Mouse (Mus musculus) liver, adult 2 months (tissue): ENCODE results near the gene Tas2r120. TPM values are rescaled to one million over a fixed set of nuclear protein-coding genes. Genes with fewer than 3 reads are reported as not detected.
A peak's percentile ranks its signal among the peaks of the same experiment; 100 is the strongest.
"Not testable (repeated sequence)": the region's sequence is repeated elsewhere in the genome, so short reads cannot be mapped to it uniquely, and the experiment has no call there.

Experiments
- DNase-seq: peaks from one replicate; pipeline ENCODE4 v3.0.0-alpha.2; 2011; ENCODE audit warnings: low read depth, low spot score; ENCODE audit errors: extremely low read depth
- H3K27ac ChIP-seq: fragments of 200-500 bp; replicated peaks from 2 replicates; pipeline ENCODE4 v1.5.1; 2012; ENCODE audit warnings: low read depth, mild to moderate bottlenecking, control low read depth, inconsistent platforms, low read length; ENCODE audit not compliant: insufficient read depth
- H3K27me3 ChIP-seq: fragments of 200-500 bp; 2 replicates; pipeline ENCODE4 v1.6.1; 2012; ENCODE audit warnings: mild to moderate bottlenecking, moderate library complexity, low read length, inconsistent platforms; ENCODE audit not compliant: control insufficient read depth, insufficient read depth
- H3K36me3 ChIP-seq: fragments of 200-500 bp; 2 replicates; pipeline ENCODE4 v1.6.1; 2012; ENCODE audit warnings: low read length, inconsistent platforms; ENCODE audit not compliant: control insufficient read depth, insufficient read depth
- H3K4me1 ChIP-seq: fragments of 200-500 bp; 2 replicates; pipeline ENCODE4 v1.6.1; 2011; ENCODE audit warnings: low read length; ENCODE audit not compliant: control insufficient read depth, insufficient read depth
- H3K4me3 ChIP-seq: fragments of 200-500 bp; 2 replicates; pipeline ENCODE4 v1.5.1; 2011; ENCODE audit warnings: low read depth, mild to moderate bottlenecking, control low read depth, low read length, moderate library complexity; ENCODE audit not compliant: insufficient read depth
- H3K79me2 ChIP-seq: fragments of 200-500 bp; 2 replicates; pipeline ENCODE4 v1.6.1; 2012; ENCODE audit warnings: inconsistent platforms, mild to moderate bottlenecking, low read length, moderate library complexity; ENCODE audit not compliant: control insufficient read depth, insufficient read depth
- H3K9ac ChIP-seq: fragments of 200-500 bp; 2 replicates; pipeline ENCODE4 v1.6.1; 2012; ENCODE audit warnings: low read depth, mild to moderate bottlenecking, control low read depth, inconsistent platforms, low read length
- CTCF ChIP-seq: fragments of 200-500 bp; IDR thresholded peaks from 2 replicates; pipeline ENCODE4 v1.5.1; 2011; ENCODE audit warnings: low read depth, low read length, control low read depth
- POLR2A ChIP-seq: fragments of 200-500 bp; IDR thresholded peaks from 2 replicates; pipeline ENCODE4 v1.6.1; 2011; ENCODE audit warnings: low read length, control low read depth; ENCODE audit not compliant: insufficient read depth; ENCODE audit errors: extremely low read depth
- WGBS: fragments of 180-500 bp; shearing (Covaris S2); methylation state at CpG from one replicate; pipeline ENCODE4 v1.1.7; 2018; 5-methylcytosine and 5-hydroxymethylcytosine counted together
- polyA plus RNA-seq: library from polyadenylated mRNA; depleted of rRNA; stranded (reverse); fragments of >200 nt; gene quantifications from 2 replicates; pipeline ENCODE4 v1.2.3, GENCODE M21; 2012; rRNA removed
- total RNA-seq: library from RNA; depleted of rRNA; stranded (reverse); fragments of >200 nt; gene quantifications from 2 replicates; pipeline ENCODE4 v1.2.3, GENCODE M21; 2014; rRNA removed

The Tas2r120 gene
- not detected in 2 replicates for total RNA-seq
- not detected in 2 replicates for polyA plus RNA-seq

GRCm38 (mm10) chr6:132656653-132657052 lies at the start of gene Tas2r120:
Gene Tas2r120, plus strand, starts transcription at chr6:132656953.
- TF ChIP-seq POLR2A = no peak
- TF ChIP-seq CTCF = no peak
- H3K9ac ChIP-seq = no peak within 1 kb of the TSS
- H3K27ac ChIP-seq = no peak within 1 kb of the TSS
- no peak within 1 kb of the TSS for H3K4me3 ChIP-seq
- no peaks in the 10 kb centered on the region for H3K4me1 ChIP-seq
- no peak for DNase-seq
- no peaks in the 10 kb centered on the region for H3K36me3 ChIP-seq
- no peaks in the 10 kb centered on the region for H3K79me2 ChIP-seq
- no peaks in the 10 kb centered on the region for H3K27me3 ChIP-seq

GRCm38 (mm10) chr6:132649399-132649798 lies 7.4 kb upstream of the Tas2r120 start:
- no peaks in the 10 kb centered on the region for H3K27me3 ChIP-seq
- H3K4me3 ChIP-seq = no peak overlapping the region
- H3K36me3 ChIP-seq = no peaks in the 10 kb centered on the region
- no peaks in the 10 kb centered on the region for H3K79me2 ChIP-seq
- peak; percentile 37 for DNase-seq
- no peak overlapping the region for H3K9ac ChIP-seq
- no peak overlapping the region for H3K27ac ChIP-seq
- H3K4me1 ChIP-seq = no peaks in the 10 kb centered on the region
- no peak for TF ChIP-seq POLR2A
- TF ChIP-seq CTCF = no peak

GRCm38 (mm10) chr6:132651426-132651825 lies 5.3 kb upstream of the Tas2r120 start, which contains the start of gene A630073D07Rik:
Gene A630073D07Rik, minus strand, starts transcription at chr6:132651526.
- Histone ChIP-seq H3K9ac (no peak within 1 kb of the TSS), H3K4me3 (no peak within 1 kb of the TSS), H3K4me1 (no peaks in the 10 kb centered on the region), H3K27me3 (no peaks in the 10 kb centered on the region), H3K79me2 (no peaks in the 10 kb centered on the region), H3K27ac (no peak within 1 kb of the TSS), H3K36me3 (no peaks in the 10 kb centered on the region)
- TF ChIP-seq POLR2A (no peak), CTCF (no peak)
- 70% methylated on average over 1 of the region's 1 CpGs for WGBS
- no peak for DNase-seq

- WGBS = 80% methylated on average over 7 of the region's 7 CpGs
- H3K27me3 ChIP-seq, H3K27ac ChIP-seq, H3K36me3 ChIP-seq, H3K4me1 ChIP-seq, H3K79me2 ChIP-seq, DNase-seq, H3K9ac ChIP-seq, H3K4me3 ChIP-seq: not testable (repeated sequence)
Observed at GRCm38 (mm10) chr6:132691596-132691995, 34.8 kb downstream of the Tas2r120 start.

- Histone ChIP-seq H3K36me3 (no peaks in the 10 kb centered on the region), H3K79me2 (no peaks in the 10 kb centered on the region), H3K27me3 (no peaks in the 10 kb centered on the region), H3K4me3 (no peak within 1 kb of the TSS), H3K27ac (no peak within 1 kb of the TSS), H3K9ac (no peak within 1 kb of the TSS), H3K4me1 (no peaks in the 10 kb centered on the region)
- TF ChIP-seq CTCF = no peak
- TF ChIP-seq POLR2A = no peak
- WGBS = 67% methylated on average over 1 of the region's 1 CpGs
- DNase-seq = no peak
Observed at GRCm38 (mm10) chr6:132700907-132701306, 44.2 kb downstream of the Tas2r120 start, which contains the start of gene Tas2r121. Gene Tas2r121, minus strand, starts transcription at chr6:132701007.

Other genes starting within 250 kb of the Tas2r120 start
- gene Prh1, start 87.1 kb upstream of the Tas2r120 start, total RNA-seq = not detected in 2 replicates
- gene Prh1, start 87.1 kb upstream of the Tas2r120 start, polyA plus RNA-seq = not detected in 2 replicates
- not detected in 2 replicates for gene Prp2, start 61.0 kb upstream of the Tas2r120 start, total RNA-seq
- not detected in 2 replicates for gene Prp2, start 61.0 kb upstream of the Tas2r120 start, polyA plus RNA-seq
- gene A630073D07Rik, start 5.4 kb upstream of the Tas2r120 start, total RNA-seq = not detected in 2 replicates
- not detected in 2 replicates for gene A630073D07Rik, start 5.4 kb upstream of the Tas2r120 start, polyA plus RNA-seq
- not detected in 2 replicates for gene Tas2r121, start 44.1 kb downstream of the Tas2r120 start, total RNA-seq
- not detected in 2 replicates for gene Tas2r121, start 44.1 kb downstream of the Tas2r120 start, polyA plus RNA-seq
- gene Tas2r122, start 55.0 kb downstream of the Tas2r120 start, total RNA-seq = not detected in 2 replicates
- gene Tas2r122, start 55.0 kb downstream of the Tas2r120 start, polyA plus RNA-seq = not detected in 2 replicates
- gene Tas2r115, start 81.1 kb downstream of the Tas2r120 start, total RNA-seq = not detected in 2 replicates
- not detected in 2 replicates for gene Tas2r115, start 81.1 kb downstream of the Tas2r120 start, polyA plus RNA-seq
- gene Tas2r124, start 97.8 kb downstream of the Tas2r120 start, total RNA-seq = not detected in 2 replicates
- gene Tas2r124, start 97.8 kb downstream of the Tas2r120 start, polyA plus RNA-seq = not detected in 2 replicates
- not detected in 2 replicates for gene Tas2r102, start 105.2 kb downstream of the Tas2r120 start, total RNA-seq
- not detected in 2 replicates for gene Tas2r102, start 105.2 kb downstream of the Tas2r120 start, polyA plus RNA-seq
- gene Tas2r136, start 121.2 kb downstream of the Tas2r120 start, total RNA-seq = not detected in 2 replicates
- gene Tas2r136, start 121.2 kb downstream of the Tas2r120 start, polyA plus RNA-seq = not detected in 2 replicates
- not detected in 2 replicates for gene Tas2r117, start 145.9 kb downstream of the Tas2r120 start, total RNA-seq
- not detected in 2 replicates for gene Tas2r117, start 145.9 kb downstream of the Tas2r120 start, polyA plus RNA-seq
- not detected in 2 replicates for gene Tas2r123, start 190.2 kb downstream of the Tas2r120 start, total RNA-seq
- not detected in 2 replicates for gene Tas2r123, start 190.2 kb downstream of the Tas2r120 start, polyA plus RNA-seq
- gene Tas2r116, start 198.5 kb downstream of the Tas2r120 start, total RNA-seq = not detected in 2 replicates
- gene Tas2r116, start 198.5 kb downstream of the Tas2r120 start, polyA plus RNA-seq = not detected in 2 replicates
- gene Tas2r110, start 211.1 kb downstream of the Tas2r120 start, total RNA-seq = not detected in 2 replicates
- gene Tas2r110, start 211.1 kb downstream of the Tas2r120 start, polyA plus RNA-seq = not detected in 2 replicates
- gene Tas2r113, start 236.1 kb downstream of the Tas2r120 start, total RNA-seq = not detected in 2 replicates
- gene Tas2r113, start 236.1 kb downstream of the Tas2r120 start, polyA plus RNA-seq = not detected in 2 replicates